Mouse (Mus musculus) megakaryocyte, adult 5-6 weeks (primary cell): Measurements from ENCODE around the gene 2010111I01Rik. TPM values are rescaled to one million over a fixed set of nuclear protein-coding genes. Genes with fewer than 3 reads are reported as not detected.

Experiments used
- ATAC-seq: 2 replicates; pipeline ENCODE4 v1.8.0; 2016; ENCODE audit warnings: mild to moderate bottlenecking, inconsistent platforms; ENCODE audit not compliant: poor library complexity, severe bottlenecking
- total RNA-seq, 2 experiments: library from RNA; stranded (forward) in 1 of 2; stranded (reverse) in 1 of 2; fragments of 153-499, 151-499 nt in 1 of 2; fragments of 221-1000, 200-1000 nt in 1 of 2; gene quantifications; 2 replicates each; pipeline versions ENCODE4 v1.2.3 to v1.2.4; 2015 to 2017

2010111I01Rik gene
- total RNA-seq, 2 experiments from 2014 or later, result 18.1 to 21.5 TPM

DNA sequence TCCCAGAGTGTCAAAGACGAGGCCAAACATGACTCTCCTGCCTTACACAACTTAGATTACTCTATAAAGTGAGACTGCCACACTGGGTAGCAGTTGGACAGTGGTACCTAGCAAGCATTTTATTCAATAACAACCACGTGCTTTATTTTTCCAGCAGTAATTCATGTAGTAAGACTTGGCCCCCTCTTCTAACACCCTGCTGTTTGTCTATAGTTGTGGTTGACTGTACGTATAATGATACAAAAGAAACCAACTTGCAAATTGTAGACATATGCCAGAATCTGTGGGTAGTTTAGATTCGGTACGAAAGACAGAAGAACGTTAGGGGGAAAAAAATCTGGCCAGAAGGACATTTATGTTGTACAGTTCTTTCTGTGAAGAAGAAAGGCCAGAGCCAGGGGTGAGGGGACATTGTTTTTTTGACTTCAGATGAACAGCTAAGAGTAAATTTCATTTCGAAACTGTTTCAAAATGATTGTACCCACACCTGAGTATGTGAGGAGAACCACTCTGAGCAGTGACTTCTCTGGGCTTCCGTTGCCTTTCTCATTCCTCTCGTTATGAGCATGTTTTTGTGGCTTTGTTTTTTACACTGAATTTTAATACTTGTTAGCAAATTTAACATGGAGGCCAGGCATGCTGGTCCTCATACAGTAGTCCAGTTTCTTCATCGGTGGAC, 309.9 kb downstream of the 2010111I01Rik start:
- no peak for ATAC-seq

GRCm38 (mm10) chr13:63276389-63276788, 311.7 kb downstream of the 2010111I01Rik start:
- no peak for ATAC-seq

- ATAC-seq, result no peak
Observed at GRCm38 (mm10) chr13:63277316-63277715, 312.6 kb downstream of the 2010111I01Rik start.

DNA sequence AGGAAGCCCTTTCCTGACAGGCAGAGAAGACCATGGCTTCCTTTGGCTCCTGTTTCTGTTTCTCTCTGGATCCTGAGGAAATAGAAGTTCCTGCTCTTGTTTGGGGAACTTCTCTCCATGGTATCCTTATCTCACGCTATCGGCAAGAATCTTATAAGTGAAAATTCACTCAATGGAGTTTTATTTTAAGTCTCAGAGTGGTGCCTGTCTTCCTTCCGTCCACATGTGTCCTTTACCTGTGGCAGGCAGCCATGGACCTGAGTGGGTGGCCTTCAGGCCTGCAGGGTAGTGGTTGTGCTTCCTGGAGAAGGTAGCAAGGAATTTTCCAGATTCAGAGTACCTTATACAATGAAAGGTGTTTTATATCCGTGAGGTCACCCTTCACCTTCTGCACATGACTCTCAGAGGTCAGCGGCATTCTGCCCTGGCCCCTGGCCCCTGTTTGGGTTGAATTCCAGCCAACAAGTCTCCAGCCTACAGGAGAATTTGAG, 313.5 kb downstream of the 2010111I01Rik start:
- ATAC-seq, result no peak

GRCm38 (mm10) chr13:63278796-63279475, 314.2 kb downstream of the 2010111I01Rik start:
- ATAC-seq, result peak; percentile 90

DNA sequence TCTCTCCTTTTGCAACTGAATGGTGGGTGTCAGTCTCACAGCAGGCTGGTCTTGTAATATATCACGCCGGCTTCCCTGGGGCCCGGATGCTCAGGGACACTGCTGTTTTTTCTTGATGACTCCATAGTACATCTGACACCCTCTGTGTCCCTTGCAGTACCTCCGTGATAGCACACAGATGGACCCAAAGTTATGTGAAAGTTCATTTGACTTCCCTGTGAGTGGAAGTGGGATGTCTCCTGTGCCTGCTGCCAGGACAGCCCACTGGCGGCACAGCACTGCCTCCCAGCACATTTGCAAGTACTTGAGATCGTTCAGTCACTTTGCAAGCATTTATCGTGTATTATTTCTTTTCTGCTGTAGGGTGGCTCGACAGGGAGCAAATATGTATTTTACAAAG, 315.1 kb downstream of the 2010111I01Rik start:
- no peak for ATAC-seq

DNA sequence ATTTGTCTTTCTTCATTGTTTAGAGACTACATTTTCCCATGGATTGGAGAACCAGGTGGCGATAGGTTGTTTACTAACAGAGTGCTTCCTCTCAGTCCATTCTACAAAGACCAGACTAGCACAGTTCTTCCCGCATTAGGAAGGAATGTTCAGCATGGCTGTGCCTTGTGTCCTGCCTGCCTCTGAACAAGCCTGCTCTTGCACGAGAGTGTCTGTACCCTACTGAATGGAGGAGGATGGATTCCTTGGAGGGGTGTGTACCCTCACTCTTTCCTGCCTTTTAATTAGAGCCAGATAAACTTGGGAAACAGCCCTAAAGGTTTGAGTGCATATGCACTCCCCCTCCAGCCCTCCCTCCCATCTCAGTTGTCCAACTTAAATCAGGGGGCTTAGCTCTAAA, 315.7 kb downstream of the 2010111I01Rik start:
- ATAC-seq, result no peak

GRCm38 (mm10) chr13:63281206-63281605, 316.5 kb downstream of the 2010111I01Rik start:
- no peak for ATAC-seq

DNA sequence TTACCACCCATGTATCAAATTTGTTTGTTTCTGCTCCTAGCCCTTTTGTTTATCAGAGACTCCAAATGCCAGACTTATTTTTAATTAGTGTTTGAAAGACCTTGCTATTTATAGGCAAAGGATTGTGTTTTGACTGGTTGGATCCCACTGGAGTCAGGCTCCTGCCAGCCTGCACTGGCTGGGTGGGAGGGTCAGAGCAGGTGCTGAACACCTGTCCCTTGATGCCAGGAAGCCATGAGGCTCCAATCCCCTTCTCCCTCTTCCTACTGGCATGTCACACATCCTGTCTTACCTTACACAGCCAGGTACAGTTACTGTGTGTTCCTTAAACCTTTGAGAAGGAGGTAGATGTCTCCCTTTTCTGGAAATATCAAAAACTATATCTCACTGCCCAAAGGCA, 318.5 kb downstream of the 2010111I01Rik start:
- ATAC-seq, result no peak

GRCm38 (mm10) chr13:63284748-63285147, 320.1 kb downstream of the 2010111I01Rik start:
- no peak for ATAC-seq

DNA sequence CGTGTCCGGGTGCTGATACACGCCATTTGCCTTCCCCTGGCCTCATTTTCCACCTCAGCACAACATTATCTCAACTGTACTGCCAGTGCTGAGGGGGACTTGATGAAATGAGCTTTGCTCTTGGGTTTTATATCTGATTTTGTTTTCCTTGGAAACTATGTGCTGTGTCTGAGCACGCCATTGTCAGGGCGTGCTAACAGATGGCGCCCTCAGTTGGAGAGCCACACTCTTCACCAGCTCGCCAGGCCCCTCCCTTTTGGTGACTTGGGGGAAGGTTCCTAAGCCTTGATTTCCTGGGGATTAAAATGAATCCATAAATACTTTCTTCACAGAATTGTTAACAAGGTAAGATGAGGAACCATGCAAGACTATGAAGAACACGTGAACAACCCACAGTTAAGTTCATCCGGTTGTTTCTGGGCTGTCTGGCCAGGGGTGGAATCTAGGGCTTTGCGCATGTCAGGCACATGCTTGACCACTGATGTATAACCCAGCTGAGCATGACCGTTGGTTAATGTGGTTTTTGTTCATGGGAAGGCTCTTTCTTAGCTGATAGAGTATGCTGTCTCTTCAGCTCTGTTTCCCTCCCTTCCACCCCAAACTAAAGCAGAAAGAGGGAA, 321.9 kb downstream of the 2010111I01Rik start:
- ATAC-seq, result no peak

DNA sequence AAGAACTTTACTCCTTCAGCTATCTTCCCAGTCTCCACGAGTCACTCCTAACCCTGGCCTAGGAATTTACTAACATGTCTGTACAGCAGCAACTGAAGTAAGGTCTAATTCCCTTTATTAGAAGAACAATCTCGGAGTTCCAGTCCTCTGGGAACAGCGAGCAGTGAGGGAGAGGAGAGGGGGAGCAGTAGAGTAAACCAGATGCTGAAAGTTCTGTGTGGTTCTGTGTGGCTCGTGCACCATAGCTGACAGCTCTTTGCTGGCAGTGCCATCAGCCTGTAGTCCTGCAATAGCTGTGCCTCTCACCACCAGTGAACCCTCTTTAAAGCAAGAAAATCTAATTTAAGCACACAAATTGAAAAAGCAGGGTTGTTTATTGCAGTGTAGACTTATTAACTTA, 324.5 kb downstream of the 2010111I01Rik start:
- no peak for ATAC-seq

GRCm38 (mm10) chr13:63289687-63290086, 325.0 kb downstream of the 2010111I01Rik start:
- no peak for ATAC-seq

DNA sequence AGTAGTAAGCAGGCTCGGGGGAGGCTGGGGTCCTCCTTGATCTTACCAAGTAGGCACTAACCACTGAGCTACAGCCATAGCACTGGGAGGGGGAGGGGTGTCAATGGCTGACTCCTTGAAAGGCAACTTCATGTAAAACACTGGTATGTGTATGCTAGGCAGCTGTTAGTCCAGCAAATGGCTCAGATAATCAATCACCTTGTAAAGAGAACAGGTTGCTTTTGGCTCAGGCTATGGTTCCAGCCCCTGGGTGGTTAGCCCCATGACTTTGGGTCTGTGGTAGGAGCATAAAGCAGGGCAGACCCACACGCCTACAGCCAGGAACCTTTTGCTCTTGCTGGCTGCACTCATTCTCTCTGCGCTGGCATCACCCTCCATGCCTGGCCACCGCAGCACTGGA, 325.4 kb downstream of the 2010111I01Rik start:
- no peak for ATAC-seq

DNA sequence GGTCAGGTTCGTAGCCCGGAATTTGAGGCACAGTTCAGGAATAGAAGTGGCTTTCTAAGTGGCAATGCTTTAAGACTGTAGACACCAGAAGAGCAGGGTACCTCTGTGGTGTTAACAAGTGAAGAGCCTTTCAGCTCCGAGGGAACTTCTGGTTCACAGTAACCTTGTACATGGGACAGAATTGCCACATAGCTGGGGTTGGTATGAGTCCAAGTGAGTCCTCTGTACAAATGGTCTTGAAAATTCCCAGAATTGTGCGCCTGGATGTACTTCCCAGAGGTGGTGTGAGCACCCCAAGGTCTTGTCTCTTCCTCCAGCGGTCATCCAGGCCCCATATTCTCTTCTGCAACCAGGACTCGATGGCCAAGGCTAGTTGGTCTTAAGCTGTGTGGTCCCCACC, 326.3 kb downstream of the 2010111I01Rik start:
- no peak for ATAC-seq

- no peak for ATAC-seq
Observed at GRCm38 (mm10) chr13:63293647-63294046, 329.0 kb downstream of the 2010111I01Rik start.

GRCm38 (mm10) chr13:63294359-63295193, 329.9 kb downstream of the 2010111I01Rik start:
- no peak for ATAC-seq

DNA sequence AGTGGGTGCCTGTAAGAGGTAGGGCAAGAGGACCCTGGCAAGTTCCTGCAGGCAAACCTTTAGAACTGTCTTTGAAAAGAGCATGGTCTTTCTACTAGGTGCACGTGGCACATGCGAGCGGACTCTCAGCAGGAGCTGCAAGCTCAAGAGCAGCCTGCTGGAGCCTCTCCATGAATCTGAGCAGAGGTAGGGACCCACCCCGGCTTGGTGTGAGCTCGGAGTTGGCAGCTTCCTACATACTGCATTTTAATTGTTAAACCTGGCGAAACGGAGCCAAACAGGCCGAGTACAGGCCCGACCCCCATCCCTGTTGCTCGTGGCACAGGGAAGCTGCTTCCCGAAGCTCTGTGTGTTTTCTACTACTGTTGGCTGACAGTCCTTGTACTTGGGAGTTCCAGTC, 331.6 kb downstream of the 2010111I01Rik start:
- ATAC-seq, result no peak

- ATAC-seq, result no peak
Observed at GRCm38 (mm10) chr13:63297003-63297402, 332.3 kb downstream of the 2010111I01Rik start.

DNA sequence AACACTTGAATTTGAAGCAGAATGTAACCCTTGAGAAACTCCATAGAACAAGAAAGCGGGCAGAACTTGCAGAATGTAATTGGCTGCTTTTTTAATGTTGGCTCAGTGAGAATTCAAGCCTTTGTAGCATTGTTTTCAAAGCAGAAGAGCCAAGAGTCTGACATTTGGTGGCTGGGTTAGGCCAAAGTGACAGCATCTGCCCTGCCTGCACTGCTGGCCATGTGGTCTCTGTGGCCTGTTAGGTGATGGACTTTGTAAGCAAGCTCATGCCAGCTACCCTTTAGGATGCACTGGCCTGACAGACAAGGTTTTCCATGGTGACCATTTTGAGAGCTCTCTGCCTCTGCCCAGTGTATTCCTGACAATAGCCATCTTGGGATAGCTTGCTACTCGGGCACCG, 333.2 kb downstream of the 2010111I01Rik start:
- no peak for ATAC-seq

GRCm38 (mm10) chr13:63298931-63299330, 334.2 kb downstream of the 2010111I01Rik start:
- ATAC-seq, result no peak
